Mouse (Mus musculus): ENCODE results near the gene Spint5.
"Not testable (repeated sequence)": the region's sequence is repeated elsewhere in the genome, so short reads cannot be mapped to it uniquely, and the experiment has no call there.

Gene Spint5

GRCm38 (mm10) chr2:164715005-164715404 is at the start of gene Spint5:
Gene Spint5, plus strand, starts transcription at chr2:164715305.
- DNase-seq (ENCODE audit: low spot score), result no peak

GRCm38 (mm10) chr2:164670261-164670660 is 44.8 kb upstream of the Spint5 start:
- no peak for DNase-seq (ENCODE audit: low spot score)

- no peak for DNase-seq (ENCODE audit: low spot score)
These were observed 44.2 kb upstream of the Spint5 start for GRCm38 (mm10) chr2:164670938-164671337.

- DNase-seq (ENCODE audit: low spot score), result no peak
These were observed 41.1 kb upstream of the Spint5 start, which contains the start of gene Wfdc11 for GRCm38 (mm10) chr2:164673987-164674386. Gene Wfdc11, minus strand, starts transcription at chr2:164674087.

- DNase-seq (ENCODE audit: low spot score), result no peak
These were observed 39.0 kb upstream of the Spint5 start for GRCm38 (mm10) chr2:164676103-164676502.

GRCm38 (mm10) chr2:164676916-164677685 is 38.0 kb upstream of the Spint5 start:
- DNase-seq (ENCODE audit: low spot score), result no peak

GRCm38 (mm10) chr2:164678848-164679625 is 36.1 kb upstream of the Spint5 start:
- DNase-seq (ENCODE audit: low spot score), result peak; percentile 84

- peak; percentile 64 for DNase-seq (ENCODE audit: low spot score)
These were observed 35.2 kb upstream of the Spint5 start for GRCm38 (mm10) chr2:164679906-164680305.

- DNase-seq (ENCODE audit: low spot score), result no peak
These were observed 30.3 kb upstream of the Spint5 start, which contains the start of gene Wfdc13 for GRCm38 (mm10) chr2:164684807-164685206. Gene Wfdc13, plus strand, starts transcription at chr2:164685107.

GRCm38 (mm10) chr2:164698201-164698600 is 16.9 kb upstream of the Spint5 start, which contains the start of gene Spint4:
Gene Spint4, plus strand, starts transcription at chr2:164698501.
- no peak for DNase-seq (ENCODE audit: low spot score)

- DNase-seq (ENCODE audit: low spot score), result no peak
These were observed 14.1 kb upstream of the Spint5 start for GRCm38 (mm10) chr2:164700959-164701358.

- DNase-seq (ENCODE audit: low spot score), result no peak
These were observed 13.3 kb upstream of the Spint5 start for GRCm38 (mm10) chr2:164701761-164702160.

GRCm38 (mm10) chr2:164704235-164704634 is 10.9 kb upstream of the Spint5 start:
- no peak for DNase-seq (ENCODE audit: low spot score)

GRCm38 (mm10) chr2:164705328-164705727 is 9.8 kb upstream of the Spint5 start:
- no peak for DNase-seq (ENCODE audit: low spot score)

- DNase-seq (ENCODE audit: low spot score), result no peak
These were observed 9.1 kb upstream of the Spint5 start for GRCm38 (mm10) chr2:164705991-164706390.

- not testable (repeated sequence) for DNase-seq (ENCODE audit: low spot score)
These were observed 1.2 kb downstream of the Spint5 start for GRCm38 (mm10) chr2:164716194-164716786.

- DNase-seq (ENCODE audit: low spot score), result no peak
These were observed 8.2 kb downstream of the Spint5 start for GRCm38 (mm10) chr2:164723276-164723675.

GRCm38 (mm10) chr2:164725895-164726619 is 11.0 kb downstream of the Spint5 start:
- peak; percentile 84 for DNase-seq (ENCODE audit: low spot score)

- DNase-seq (ENCODE audit: low spot score), result no peak
These were observed 16.6 kb downstream of the Spint5 start for GRCm38 (mm10) chr2:164731719-164732118.

- DNase-seq (ENCODE audit: low spot score), result no peak
These were observed 18.2 kb downstream of the Spint5 start for GRCm38 (mm10) chr2:164733259-164733658.

- DNase-seq (ENCODE audit: low spot score), result no peak
These were observed 19.7 kb downstream of the Spint5 start for GRCm38 (mm10) chr2:164734839-164735238.

- DNase-seq (ENCODE audit: low spot score), result no peak
These were observed 20.3 kb downstream of the Spint5 start for GRCm38 (mm10) chr2:164735446-164735845.

All from embryo, embryonic 10 days (tissue).